In the genomic region with DNA sequence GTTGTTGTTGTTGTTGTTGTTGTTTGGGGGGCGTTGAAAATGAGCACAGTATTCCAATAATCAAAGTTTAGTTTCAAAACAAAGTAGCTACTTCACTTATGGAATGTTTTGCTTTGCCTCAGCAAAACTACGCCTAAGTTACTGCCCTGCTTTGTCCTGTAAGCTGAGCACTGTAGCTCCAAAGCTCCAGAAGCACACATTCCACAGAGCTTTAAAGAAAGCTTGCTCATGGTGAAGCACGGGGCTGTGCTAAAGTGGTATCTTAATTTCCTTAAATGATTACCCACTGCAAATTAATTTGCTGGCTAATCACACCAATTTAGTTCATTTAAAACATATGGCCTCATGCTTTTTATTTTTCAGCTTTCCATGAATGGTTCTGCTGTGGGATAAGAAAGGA, we compare ENCODE assay signal across 14 mouse cellular contexts. TPM values are rescaled to one million over a fixed set of nuclear protein-coding genes. Genes with fewer than 3 reads are reported as not detected.
DNase-seq lines count a peak whose midpoint lies in the region; ATAC-seq and TF ChIP-seq lines count a peak whose summit lies in the region.
"Had no signal": no experiment of that assay in that cellular context is flagged by ENCODE, and none has a peak within 500 bp of the region (broad histone marks: within the 10 kb centered on the region; RNA-seq: fewer than 3 reads in every experiment).

No protein-coding gene starts in this region.

- TF ChIP-seq CTCF in lung, embryonic 14.5 days (IDR thresholded peaks at IDR 0.05; ENCODE audit: low read depth): no peak
- no peak for TF ChIP-seq CTCF in lung, adult 2 months (IDR thresholded peaks at IDR 0.05; ENCODE audit: insufficient read depth, low read length)
- TF ChIP-seq CTCF in cerebellum, adult 2 months (IDR thresholded peaks at IDR 0.05; ENCODE audit: borderline replicate concordance, insufficient read depth, low read depth, low read length): no peak

- no peak overlapping the region for H3K4me2 ChIP-seq in lung, embryonic 14.5 days
- H3K4me2 ChIP-seq in embryonic facial prominence, embryonic 13.5 days: peak overlapping the region; percentile 87
- H3K4me2 ChIP-seq in midbrain, embryonic 12.5 days (replicated peaks): no peak overlapping the region
- H3K4me2 ChIP-seq: liver, embryonic 13.5 days had no signal

- peak; percentile 37 for DNase-seq in lung, embryonic 14.5 days
- DNase-seq in lung, adult 2 months: no peak
- peak; percentile 45 for DNase-seq in embryo, embryonic 10 days (ENCODE audit: low spot score)
- no peak for DNase-seq in thymus, postnatal 25 days
- no peak for DNase-seq in cerebellum, adult 2 months
- DNase-seq in right cerebral cortex, adult 2 months (ENCODE audit: low spot score in 2 of 2): no peak
- DNase-seq: cerebellum, adult 8-10 months; heart, postnatal 4 days; liver, embryonic 13.5 days; lung, postnatal 4 days had no signal

- no peak for TF ChIP-seq POLR2A in lung, adult 2 months (IDR thresholded peaks at IDR 0.05; ENCODE audit: borderline replicate concordance, extremely low read depth, low read depth, low read length)
- TF ChIP-seq POLR2A in cerebellum, adult 2 months (IDR thresholded peaks at IDR 0.05; ENCODE audit: borderline replicate concordance, insufficient read depth, low read length): no peak

- no peak overlapping the region for H3K9ac ChIP-seq in lung, embryonic 14.5 days
- no peak overlapping the region; the same call in 1 of the 2 replicates for H3K9ac ChIP-seq in embryonic facial prominence, embryonic 13.5 days
- no peak overlapping the region for H3K9ac ChIP-seq in midbrain, embryonic 12.5 days (replicated peaks)
- H3K9ac ChIP-seq: liver, embryonic 13.5 days had no signal

- H3K9me3 ChIP-seq in lung, embryonic 14.5 days (ENCODE audit: low read depth, low read length): no peaks in the 10 kb centered on the region
- H3K9me3 ChIP-seq in embryonic facial prominence, embryonic 13.5 days: no peaks in the 10 kb centered on the region
- H3K9me3 ChIP-seq in midbrain, embryonic 12.5 days: no peaks in the 10 kb centered on the region
- H3K9me3 ChIP-seq: liver, embryonic 13.5 days had no signal

- H3K4me1 ChIP-seq in lung, embryonic 14.5 days (ENCODE audit: insufficient read depth): no peaks in the 10 kb centered on the region
- H3K4me1 ChIP-seq in lung, adult 2 months (ENCODE audit: control insufficient read depth, insufficient read depth, low read length): no peaks in the 10 kb centered on the region
- H3K4me1 ChIP-seq in embryonic facial prominence, embryonic 13.5 days: peaks cover 43% of the 10 kb centered on the region
- H3K4me1 ChIP-seq in midbrain, embryonic 12.5 days: peaks cover 36% of the 10 kb centered on the region
- no peaks in the 10 kb centered on the region for H3K4me1 ChIP-seq in cerebellum, adult 2 months (ENCODE audit: control insufficient read depth, insufficient read depth, low read length)
- H3K4me1 ChIP-seq: liver, embryonic 13.5 days had no signal

- no peak overlapping the region for H3K4me3 ChIP-seq in lung, embryonic 14.5 days (ENCODE audit: low read depth, low read length)
- H3K4me3 ChIP-seq in lung, adult 2 months (replicated peaks; ENCODE audit: extremely low read depth, low read depth, low read length): no peak overlapping the region
- peak overlapping the region; percentile 50 for H3K4me3 ChIP-seq in embryonic facial prominence, embryonic 13.5 days
- peak overlapping the region; percentile 47 for H3K4me3 ChIP-seq in midbrain, embryonic 12.5 days
- H3K4me3 ChIP-seq in cerebellum, adult 2 months (replicated peaks; ENCODE audit: insufficient read depth, low read depth, low read length): no peak overlapping the region
- H3K4me3 ChIP-seq: erythroblast, embryonic 14.5 days; liver, embryonic 13.5 days had no signal

- ATAC-seq in lung, embryonic 14.5 days (ENCODE audit: insufficient read depth): no peak
- ATAC-seq in embryonic facial prominence, embryonic 13.5 days (ENCODE audit: insufficient number of reproducible peaks, insufficient read depth, low FRiP score, low TSS enrichment, low read depth): no peak
- ATAC-seq in midbrain, embryonic 12.5 days (ENCODE audit: low FRiP score, low read depth): no peak

- H3K27ac ChIP-seq in lung, embryonic 14.5 days (ENCODE audit: low read depth): no peak overlapping the region
- H3K27ac ChIP-seq in embryonic facial prominence, embryonic 13.5 days: no peak overlapping the region
- H3K27ac ChIP-seq in midbrain, embryonic 12.5 days (replicated peaks): no peak overlapping the region
- H3K27ac ChIP-seq in cerebellum, adult 2 months (ENCODE audit: insufficient read depth, low read length): no peak overlapping the region
- H3K27ac ChIP-seq: liver, embryonic 13.5 days had no signal

- peaks cover 95% of the 10 kb centered on the region for H3K27me3 ChIP-seq in lung, embryonic 14.5 days (ENCODE audit: insufficient read depth, low read length)
- H3K27me3 ChIP-seq in embryonic facial prominence, embryonic 13.5 days: peaks cover 95% of the 10 kb centered on the region
- H3K27me3 ChIP-seq in midbrain, embryonic 12.5 days: peaks cover 94% of the 10 kb centered on the region
- H3K27me3 ChIP-seq in cerebellum, adult 2 months (ENCODE audit: control insufficient read depth, insufficient read depth, low read length): peaks cover 17% of the 10 kb centered on the region; the same call in 1 of the 2 replicates

- H3K36me3 ChIP-seq in lung, embryonic 14.5 days (ENCODE audit: insufficient read depth): no peaks in the 10 kb centered on the region
- H3K36me3 ChIP-seq in embryonic facial prominence, embryonic 13.5 days: no peaks in the 10 kb centered on the region
- no peaks in the 10 kb centered on the region for H3K36me3 ChIP-seq in midbrain, embryonic 12.5 days
- H3K36me3 ChIP-seq: liver, embryonic 13.5 days had no signal

- 5% methylated on average over 3 of the region's 3 CpGs for WGBS in lung, embryonic 14.5 days
- 15% methylated on average over 3 of the region's 3 CpGs for WGBS in lung, adult 2 months
- WGBS in embryonic facial prominence, embryonic 13.5 days: 3% methylated on average over 3 of the region's 3 CpGs
- WGBS in midbrain, embryonic 12.5 days: under 1% methylated on average over 3 of the region's 3 CpGs
- WGBS in cerebellum, adult 2 months: 10% methylated on average over 3 of the region's 3 CpGs

RNA-seq across cellular contexts. Expression of a gene that starts 1.5 kb away (rescaled TPM):
- 0.87 and 5.1 TPM in 2 replicates for polyA plus RNA-seq in lung, embryonic 14.5 days (2014; fragmentation: Nextera tagmentation; extraction: Ambion mirVana)
- 0.96 and 2.1 TPM in 2 replicates for polyA plus RNA-seq in lung, adult 2 months (2012; rRNA removed)
- polyA plus RNA-seq in embryonic facial prominence, embryonic 13.5 days (2015; fragmentation: Nextera tagmentation; extraction: Ambion mirVana): 62.5 and 65.6 TPM in 2 replicates
- polyA plus RNA-seq in midbrain, embryonic 12.5 days (2016; fragmentation: Nextera tagmentation; extraction: Ambion mirVana): 65.6 and 78.1 TPM in 2 replicates
- polyA plus RNA-seq in cerebellum, adult 2 months (2012; rRNA removed): 0.25 TPM in 1 of 2 replicates, not detected in the other
- polyA plus RNA-seq: erythroblast, embryonic 14.5 days; spleen, adult 2 months had no signal

Comparison
In these comparisons a context has a peak if more than half of its experiments do, and no peak if none do; other contexts are left out.
1. DNase-seq: peak in lung, embryonic 14.5 days (single experiment) and embryo, embryonic 10 days (single experiment); none in lung, adult 2 months (single experiment), thymus, postnatal 25 days (single experiment), cerebellum, adult 2 months (0 of 2) and right cerebral cortex, adult 2 months (0 of 2).
2. H3K4me3 ChIP-seq: peak in embryonic facial prominence, embryonic 13.5 days (single experiment) and midbrain, embryonic 12.5 days (single experiment); none in lung, embryonic 14.5 days (single experiment), lung, adult 2 months (single experiment) and cerebellum, adult 2 months (single experiment).
3. RNA of a gene that starts 1.5 kb away (polyA plus RNA-seq): 65.6 to 78.1 TPM in midbrain, embryonic 12.5 days and 62.5 to 65.6 TPM in embryonic facial prominence, embryonic 13.5 days; 0.96 to 2.1 TPM in lung, adult 2 months, 0.87 to 5.1 TPM in lung, embryonic 14.5 days and 0.25 TPM in cerebellum, adult 2 months; every median in the first group is over 10 times any median in the second.